Mouse (Mus musculus) MEL-GATA-1-ER (cell line): ENCODE data around the gene Entpd6.

Source experiments
- DNase-seq: peaks from one replicate; pipeline ENCODE4 v3.0.0-alpha.2; 2012; ENCODE audit warnings: low read depth; ENCODE audit errors: extremely low read depth

Entpd6 gene

GRCm38 (mm10) chr2:150748854-150749253 is at the start of gene Entpd6:
Gene Entpd6 (plus strand): TSS chr2:150749042.
- DNase-seq = peak; percentile 96

GRCm38 (mm10) chr2:150712167-150712674 is 36.6 kb upstream of the Entpd6 start:
- DNase-seq = no peak

GRCm38 (mm10) chr2:150735756-150736576 is 12.9 kb upstream of the Entpd6 start:
- no peak for DNase-seq

- DNase-seq = no peak
These were observed 11.0 kb upstream of the Entpd6 start for GRCm38 (mm10) chr2:150737881-150738280.

- no peak for DNase-seq
These were observed 8.5 kb upstream of the Entpd6 start for GRCm38 (mm10) chr2:150740145-150740841.

GRCm38 (mm10) chr2:150741405-150741804 is 7.4 kb upstream of the Entpd6 start:
- no peak for DNase-seq

GRCm38 (mm10) chr2:150745016-150745415 is 3.8 kb upstream of the Entpd6 start:
- no peak for DNase-seq

- DNase-seq = peak; percentile 8
These were observed 441 bp downstream of the Entpd6 start for GRCm38 (mm10) chr2:150749283-150749682.

- DNase-seq = peak; percentile 26
These were observed 1.5 kb downstream of the Entpd6 start for GRCm38 (mm10) chr2:150750129-150750979.

GRCm38 (mm10) chr2:150755016-150755415 is 6.2 kb downstream of the Entpd6 start:
- DNase-seq = no peak

GRCm38 (mm10) chr2:150761476-150761875 is 12.6 kb downstream of the Entpd6 start:
- DNase-seq = no peak

GRCm38 (mm10) chr2:150765619-150766018 is 16.8 kb downstream of the Entpd6 start:
- no peak for DNase-seq

GRCm38 (mm10) chr2:150766083-150766862 is 17.4 kb downstream of the Entpd6 start:
- no peak for DNase-seq

GRCm38 (mm10) chr2:150768678-150769077 is 19.8 kb downstream of the Entpd6 start:
- no peak for DNase-seq

- DNase-seq = no peak
These were observed 21.9 kb downstream of the Entpd6 start for GRCm38 (mm10) chr2:150770747-150771146.

GRCm38 (mm10) chr2:150771169-150771568 is 22.3 kb downstream of the Entpd6 start:
- DNase-seq = no peak

GRCm38 (mm10) chr2:150771996-150772395 is 23.2 kb downstream of the Entpd6 start:
- DNase-seq = no peak

GRCm38 (mm10) chr2:150772466-150773119 is 23.8 kb downstream of the Entpd6 start:
- no peak for DNase-seq

- peak; percentile 60 for DNase-seq
These were observed 34.0 kb downstream of the Entpd6 start for GRCm38 (mm10) chr2:150782801-150783200.
